Mouse (Mus musculus): ENCODE measurements at regions not wholly inside any gene's neighbourhood (a gene's known extent, or its start where the extent isn't known, plus 50 kb on each side); places are given as distances from the start of the nearest gene placed in this dataset.

- TF ChIP-seq POLR2A (IDR thresholded peaks at IDR 0.05; ENCODE audit: borderline replicate concordance, insufficient read depth, low read length) (no peak), CTCF (IDR thresholded peaks at IDR 0.05; ENCODE audit: borderline replicate concordance, insufficient read depth, low read depth, low read length) (no peak)
Observed at GRCm38 (mm10) chr10:15738630-15739029, 1020.6 kb upstream of the Gje1 start.
